Mouse (Mus musculus): ENCODE data around the gene Kif13a. TPM values are rescaled to one million over a fixed set of nuclear protein-coding genes. Genes with fewer than 3 reads are reported as not detected.
A peak's percentile ranks its signal among the peaks of the same experiment; 100 is the strongest.

Kif13a gene
- polyA plus RNA-seq, 1 experiment from 2014 or later = 4.9 TPM

GRCm38 (mm10) chr13:46818374-46818773, 111.3 kb downstream of the Kif13a start:
- no peak overlapping the region for H3K9ac ChIP-seq (replicated peaks)
- DNase-seq (no peak), ATAC-seq (no peak)

GRCm38 (mm10) chr13:46812648-46813184, 117.0 kb downstream of the Kif13a start:
- no peaks in the 10 kb centered on the region for H3K9me3 ChIP-seq (ENCODE audit: low read length)
- DNase-seq (no peak), ATAC-seq (no peak)
- no peak overlapping the region for H3K4me2 ChIP-seq (ENCODE audit: low read depth, low read length)
- H3K4me1 ChIP-seq (ENCODE audit: insufficient read depth) = no peaks in the 10 kb centered on the region
- TF ChIP-seq EP300 (IDR thresholded peaks at IDR 0.05; ENCODE audit: low read depth) (no peak), CTCF (IDR thresholded peaks at IDR 0.05; ENCODE audit: low read depth) (no peak)
- H3K27ac ChIP-seq (ENCODE audit: low read depth) = no peak overlapping the region
- H3K4me3 ChIP-seq (ENCODE audit: low read depth, low read length) = no peak overlapping the region
- WGBS (ENCODE audit: insufficient replicate concordance) = 87% methylated on average over 15 of the region's 15 CpGs
- H3K9ac ChIP-seq (replicated peaks) = no peak overlapping the region
- H3K36me3 ChIP-seq (replicated peaks; ENCODE audit: insufficient read depth, low read length) = peaks cover 15% of the 10 kb centered on the region
- no peaks in the 10 kb centered on the region for H3K27me3 ChIP-seq (ENCODE audit: insufficient read depth, low read length)

More at GRCm38 (mm10) chr13:46818374-46818773, 111.3 kb downstream of the Kif13a start:
- Histone ChIP-seq H3K27ac (ENCODE audit: low read depth) (no peak overlapping the region), H3K4me2 (ENCODE audit: low read depth, low read length) (no peak overlapping the region), H3K9me3 (ENCODE audit: low read length) (no peaks in the 10 kb centered on the region), H3K4me3 (ENCODE audit: low read depth, low read length) (no peak overlapping the region), H3K27me3 (ENCODE audit: insufficient read depth, low read length) (no peaks in the 10 kb centered on the region), H3K4me1 (ENCODE audit: insufficient read depth) (no peaks in the 10 kb centered on the region), H3K36me3 (replicated peaks; ENCODE audit: insufficient read depth, low read length) (peaks cover 7% of the 10 kb centered on the region; the same call in 1 of the 2 replicates)
- TF ChIP-seq CTCF (IDR thresholded peaks at IDR 0.05; ENCODE audit: low read depth) (no peak), EP300 (IDR thresholded peaks at IDR 0.05; ENCODE audit: low read depth) (no peak)
- WGBS (ENCODE audit: insufficient replicate concordance) = 82% methylated on average over 9 of the region's 9 CpGs

- no peak overlapping the region for H3K4me3 ChIP-seq (ENCODE audit: low read depth, low read length)
- H3K27me3 ChIP-seq (ENCODE audit: insufficient read depth, low read length) = no peaks in the 10 kb centered on the region
- no peaks in the 10 kb centered on the region for H3K4me1 ChIP-seq (ENCODE audit: insufficient read depth)
- DNase-seq = no peak
- no peaks in the 10 kb centered on the region for H3K9me3 ChIP-seq (ENCODE audit: low read length)
- no peak overlapping the region for H3K4me2 ChIP-seq (ENCODE audit: low read depth, low read length)
- TF ChIP-seq CTCF (IDR thresholded peaks at IDR 0.05; ENCODE audit: low read depth) = no peak
- TF ChIP-seq EP300 (IDR thresholded peaks at IDR 0.05; ENCODE audit: low read depth) = no peak
- ATAC-seq = peak; percentile 45; the same call in 1 of the 2 replicates
- no peak overlapping the region for H3K27ac ChIP-seq (ENCODE audit: low read depth)
- H3K36me3 ChIP-seq (replicated peaks; ENCODE audit: insufficient read depth, low read length) = peaks cover 20% of the 10 kb centered on the region
- H3K9ac ChIP-seq (replicated peaks) = no peak overlapping the region
- 78% methylated on average over 9 of the region's 9 CpGs for WGBS (ENCODE audit: insufficient replicate concordance)
Measured at GRCm38 (mm10) chr13:46811696-46812095, 118.0 kb downstream of the Kif13a start.

- DNase-seq (no peak), ATAC-seq (no peak)
- TF ChIP-seq CTCF (IDR thresholded peaks at IDR 0.05; ENCODE audit: low read depth) (no peak), EP300 (IDR thresholded peaks at IDR 0.05; ENCODE audit: low read depth) (no peak)
- Histone ChIP-seq H3K9me3 (ENCODE audit: low read length) (no peaks in the 10 kb centered on the region), H3K27me3 (ENCODE audit: insufficient read depth, low read length) (no peaks in the 10 kb centered on the region), H3K4me2 (ENCODE audit: low read depth, low read length) (no peak overlapping the region), H3K36me3 (replicated peaks; ENCODE audit: insufficient read depth, low read length) (peaks cover 17% of the 10 kb centered on the region), H3K9ac (replicated peaks) (no peak overlapping the region), H3K4me1 (ENCODE audit: insufficient read depth) (no peaks in the 10 kb centered on the region), H3K27ac (ENCODE audit: low read depth) (no peak overlapping the region), H3K4me3 (ENCODE audit: low read depth, low read length) (no peak overlapping the region)
- 92% methylated on average over 17 of the region's 17 CpGs for WGBS (ENCODE audit: insufficient replicate concordance)
Measured at GRCm38 (mm10) chr13:46810613-46811012, 119.1 kb downstream of the Kif13a start.

DNA sequence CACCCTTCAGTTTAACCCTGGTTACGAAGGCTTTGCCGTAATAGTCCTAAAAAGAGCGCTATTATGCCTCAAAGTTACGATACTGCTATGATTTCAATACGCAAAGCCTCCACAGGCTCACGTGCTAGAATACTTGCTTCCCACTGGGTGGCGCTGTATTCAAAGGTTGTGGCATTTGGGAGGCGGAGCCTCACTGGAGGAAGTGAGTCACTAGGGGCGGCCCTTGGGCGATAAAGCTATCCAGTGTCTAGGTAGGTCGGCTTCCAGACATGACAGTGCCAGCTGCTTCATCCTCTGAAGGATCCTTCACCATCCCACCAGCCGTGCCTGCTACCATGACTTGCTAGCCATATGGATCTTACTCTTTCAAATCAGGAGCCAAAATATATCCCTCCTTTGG, 119.6 kb downstream of the Kif13a start:
- Histone ChIP-seq H3K36me3 (replicated peaks; ENCODE audit: insufficient read depth, low read length) (peaks cover 15% of the 10 kb centered on the region), H3K4me1 (ENCODE audit: insufficient read depth) (no peaks in the 10 kb centered on the region), H3K27ac (ENCODE audit: low read depth) (no peak overlapping the region), H3K27me3 (ENCODE audit: insufficient read depth, low read length) (no peaks in the 10 kb centered on the region), H3K9me3 (ENCODE audit: low read length) (no peaks in the 10 kb centered on the region), H3K9ac (replicated peaks) (no peak overlapping the region), H3K4me3 (ENCODE audit: low read depth, low read length) (no peak overlapping the region), H3K4me2 (ENCODE audit: low read depth, low read length) (no peak overlapping the region)
- ATAC-seq (no peak), DNase-seq (peak; percentile 63)
- 90% methylated on average over 12 of the region's 12 CpGs for WGBS (ENCODE audit: insufficient replicate concordance)
- TF ChIP-seq CTCF (IDR thresholded peaks at IDR 0.05; ENCODE audit: low read depth) = peak; percentile 60
- TF ChIP-seq EP300 (IDR thresholded peaks at IDR 0.05; ENCODE audit: low read depth) = no peak

GRCm38 (mm10) chr13:46807901-46808300, 121.8 kb downstream of the Kif13a start:
- 86% methylated on average over 11 of the region's 11 CpGs for WGBS (ENCODE audit: insufficient replicate concordance)
- no peaks in the 10 kb centered on the region for H3K4me1 ChIP-seq (ENCODE audit: insufficient read depth)
- DNase-seq = no peak

More at GRCm38 (mm10) chr13:46807901-46808300, 121.8 kb downstream of the Kif13a start:
- H3K27me3 ChIP-seq (ENCODE audit: insufficient read depth, low read length) = no peaks in the 10 kb centered on the region
- no peaks in the 10 kb centered on the region for H3K9me3 ChIP-seq (ENCODE audit: low read length)
- H3K27ac ChIP-seq (ENCODE audit: low read depth) = no peak overlapping the region
- TF ChIP-seq EP300 (IDR thresholded peaks at IDR 0.05; ENCODE audit: low read depth) (no peak), CTCF (IDR thresholded peaks at IDR 0.05; ENCODE audit: low read depth) (no peak)
- ATAC-seq = no peak
- H3K4me2 ChIP-seq (ENCODE audit: low read depth, low read length) = no peak overlapping the region
- H3K9ac ChIP-seq (replicated peaks) = no peak overlapping the region
- H3K4me3 ChIP-seq (ENCODE audit: low read depth, low read length) = no peak overlapping the region
- H3K36me3 ChIP-seq (replicated peaks; ENCODE audit: insufficient read depth, low read length) = peaks cover 13% of the 10 kb centered on the region; the same call in 1 of the 2 replicates
